8 mouse cellular contexts compared by ENCODE assay signal in genomic region chr2:129129412-129129929, GRCm38 (mm10). TPM values are rescaled to one million over a fixed set of nuclear protein-coding genes. Genes with fewer than 3 reads are reported as not detected.
DNase-seq lines count a peak whose midpoint lies in the region; ATAC-seq lines count a peak whose summit lies in the region.

Gene Chchd5, plus strand, starts transcription at chr2:129129700.

- peaks cover 34% of the 10 kb centered on the region for H3K36me3 ChIP-seq in lung, embryonic 16.5 days (ENCODE audit: control insufficient read depth, insufficient read depth, low read length)

- WGBS in lung, embryonic 16.5 days, result 1% methylated on average over 35 of the region's 35 CpGs

- DNase-seq in MEL-GATA-1-ER (ENCODE audit: extremely low read depth, low read depth), result peak; percentile 98
- DNase-seq in cerebellum, adult 8-10 months, result peak; percentile 90
- peak; percentile 96 for DNase-seq in forelimb bud, embryonic 11.5 days (ENCODE audit: low read depth, low spot score)
- peak; percentile 93 for DNase-seq in layer of hippocampus, adult 9-10 months (ENCODE audit: low spot score)
- DNase-seq in ovary, postnatal 10 days (ENCODE audit: low spot score), result peak; percentile 69
- DNase-seq in thymus, postnatal 10 days (ENCODE audit: low spot score in 2 of 2), result peak; percentile 68 to 72

- H3K9ac ChIP-seq in lung, embryonic 16.5 days (ENCODE audit: low read length), result peak within 1 kb of the TSS; percentile 79

- H3K4me3 ChIP-seq in lung, embryonic 16.5 days (ENCODE audit: low read length), result peak within 1 kb of the TSS; percentile 63

- peak; percentile 94 to 100 for ATAC-seq in hematopoietic stem cell, adult 5-6 weeks (replicated peaks in 1 of 2; ENCODE audit: insufficient read depth in 1 of 2, low FRiP score in 2 of 2, low TSS enrichment in 1 of 2, low read depth in 1 of 2, poor library complexity in 2 of 2, severe bottlenecking in 2 of 2)
- ATAC-seq in lung, embryonic 16.5 days (ENCODE audit: low read depth), result peak; percentile 100

- peak within 1 kb of the TSS; percentile 94 for H3K27ac ChIP-seq in lung, embryonic 16.5 days (ENCODE audit: low read length)

- H3K27me3 ChIP-seq in lung, embryonic 16.5 days (ENCODE audit: control insufficient read depth, insufficient read depth, low read depth, low read length), result no peaks in the 10 kb centered on the region

- H3K4me2 ChIP-seq in lung, embryonic 16.5 days (ENCODE audit: low read depth, low read length), result peak within 1 kb of the TSS; percentile 82

- peaks cover 12% of the 10 kb centered on the region for H3K4me1 ChIP-seq in lung, embryonic 16.5 days (replicated peaks; ENCODE audit: control insufficient read depth, insufficient read depth, low read length)

- H3K9me3 ChIP-seq in lung, embryonic 16.5 days (ENCODE audit: control insufficient read depth, low read length), result peaks cover 12% of the 10 kb centered on the region

RNA-seq across cellular contexts. Expression of gene Chchd5, which starts in this region (rescaled TPM):
- total RNA-seq in hematopoietic stem cell, adult 5-6 weeks (2017), result 15.5 and 24.6 TPM in 2 replicates
- 28.3 and 31.1 TPM in 2 replicates for polyA plus RNA-seq in lung, embryonic 16.5 days (2015; fragmentation: Nextera tagmentation; extraction: Ambion mirVana)

Comparison
In these comparisons a context has a peak if more than half of its experiments do, and no peak if none do; other contexts are left out.
1. Peak in every context shown above with its lines: DNase-seq, ATAC-seq, H3K4me3 ChIP-seq and H3K27ac ChIP-seq.